8 mouse cellular contexts compared by ENCODE assay signal in genomic region chr4:116506886-116507424, GRCm38 (mm10). TPM values are rescaled to one million over a fixed set of nuclear protein-coding genes. Genes with fewer than 3 reads are reported as not detected.
A peak's percentile ranks its signal among the peaks of the same experiment; 100 is the strongest.
DNase-seq lines count a peak whose midpoint lies in the region; ATAC-seq and TF ChIP-seq lines count a peak whose summit lies in the region.

No protein-coding gene starts in this region.

- peak overlapping the region; percentile 93 for H3K27ac ChIP-seq in heart, embryonic 11.5 days (ENCODE audit: low read depth, low read length)
- H3K27ac ChIP-seq in embryonic fibroblast, embryonic 13.5 days (ENCODE audit: insufficient read depth, low read length): no peak overlapping the region
- peak overlapping the region; percentile 92 for H3K27ac ChIP-seq in intestine, embryonic 16.5 days (ENCODE audit: low read length)

- H3K9me3 ChIP-seq in heart, embryonic 11.5 days (replicated peaks; ENCODE audit: control insufficient read depth, low read length): no peaks in the 10 kb centered on the region
- H3K9me3 ChIP-seq in intestine, embryonic 16.5 days (ENCODE audit: control insufficient read depth, low read length): no peaks in the 10 kb centered on the region

- H3K4me2 ChIP-seq in heart, embryonic 11.5 days: peak overlapping the region; percentile 76
- H3K4me2 ChIP-seq in intestine, embryonic 16.5 days (ENCODE audit: low read depth, low read length): peak overlapping the region; percentile 79
- peak overlapping the region; percentile 97 for H3K4me2 ChIP-seq in myocyte (ENCODE audit: low read depth)

- 0 out of 2 replicates have a peak, but pooled peaks have one; percentile 8 for ATAC-seq in heart, embryonic 11.5 days (replicated peaks; ENCODE audit: insufficient number of reproducible peaks, low FRiP score, low TSS enrichment)
- ATAC-seq in intestine, embryonic 16.5 days: peak; percentile 27

- H3K36me3 ChIP-seq in heart, embryonic 11.5 days (ENCODE audit: control insufficient read depth, insufficient read depth, low read length): no peaks in the 10 kb centered on the region; the same call in 1 of the 2 replicates
- H3K36me3 ChIP-seq in C2C12 (ENCODE audit: control insufficient read depth, insufficient read depth) (no peaks in the 10 kb centered on the region), myocyte (ENCODE audit: control insufficient read depth, insufficient read depth) (no peaks in the 10 kb centered on the region)
- H3K36me3 ChIP-seq in intestine, embryonic 16.5 days (ENCODE audit: control insufficient read depth, insufficient read depth, low read length): no peaks in the 10 kb centered on the region

- H3ac ChIP-seq in C2C12 (ENCODE audit: control insufficient read depth, insufficient read length, low read depth): peak overlapping the region; percentile 55
- H3ac ChIP-seq in myocyte (ENCODE audit: control insufficient read depth, insufficient read length): peak overlapping the region; percentile 16

- TF ChIP-seq POLR2A in embryonic fibroblast, embryonic 13.5 days (IDR thresholded peaks at IDR 0.05; ENCODE audit: low read depth, low read length): no peak
- TF ChIP-seq POLR2A in myocyte (IDR thresholded peaks at IDR 0.05; ENCODE audit: insufficient read length, low read depth): no peak

- H3K4me3 ChIP-seq in heart, embryonic 11.5 days (ENCODE audit: low read depth, low read length): peak overlapping the region; percentile 63
- peak overlapping the region; percentile 43 for H3K4me3 ChIP-seq in C2C12 (ENCODE audit: insufficient read depth, poor library complexity, severe bottlenecking)
- H3K4me3 ChIP-seq in embryonic fibroblast, embryonic 13.5 days (ENCODE audit: insufficient read depth, low read length): peak overlapping the region; percentile 41
- H3K4me3 ChIP-seq in intestine, embryonic 16.5 days (ENCODE audit: low read length): peak overlapping the region; percentile 58
- peak overlapping the region; percentile 51 for H3K4me3 ChIP-seq in myocyte

- peaks cover 5% of the 10 kb centered on the region for H3K79me2 ChIP-seq in C2C12 (ENCODE audit: control insufficient read depth, insufficient read depth)
- H3K79me2 ChIP-seq in myocyte (ENCODE audit: control insufficient read depth, insufficient read depth): no peaks in the 10 kb centered on the region

- WGBS in heart, embryonic 11.5 days (ENCODE audit: insufficient replicate concordance): 22% methylated on average over 11 of the region's 11 CpGs
- 25% methylated on average over 11 of the region's 11 CpGs for WGBS in intestine, embryonic 16.5 days

- peaks cover 7% of the 10 kb centered on the region; the same call in 1 of the 2 replicates for H3K4me1 ChIP-seq in heart, embryonic 11.5 days (ENCODE audit: control insufficient read depth, insufficient read depth, low read length)
- no peaks in the 10 kb centered on the region for H3K4me1 ChIP-seq in embryonic fibroblast, embryonic 13.5 days (ENCODE audit: control insufficient read depth, insufficient read depth, low read length)
- peaks cover 14% of the 10 kb centered on the region for H3K4me1 ChIP-seq in intestine, embryonic 16.5 days (ENCODE audit: control insufficient read depth, insufficient read depth, low read length)

- no peak for TF ChIP-seq CTCF in C2C12 (IDR thresholded peaks at IDR 0.05; ENCODE audit: control insufficient read depth, insufficient read depth, insufficient read length)
- no peak for TF ChIP-seq CTCF in embryonic fibroblast, embryonic 13.5 days (IDR thresholded peaks at IDR 0.05; ENCODE audit: borderline replicate concordance, insufficient read depth, low read length)

- intact Hi-C loops in heart, postnatal 10 days (cut with DNase I): loop anchor here (1.0 to 5.0 kb wide), 2 partner anchors 43 to 50 kb away; partner anchors contain the start of genes Gpbp1l1, Mast2 and Tmem69

- H3K9ac ChIP-seq in heart, embryonic 11.5 days (ENCODE audit: low read depth, low read length): peak overlapping the region; percentile 85
- peak overlapping the region; percentile 84 for H3K9ac ChIP-seq in intestine, embryonic 16.5 days (ENCODE audit: low read depth, low read length)

- no peak for DNase-seq in heart, postnatal 10 days
- no peak for DNase-seq in cerebellum, adult 9-11 months
- no peak for DNase-seq in thymus, postnatal 0 days (ENCODE audit: low spot score)

- H3K79me3 ChIP-seq in C2C12 (ENCODE audit: low read depth): no peaks in the 10 kb centered on the region

- H3K27me3 ChIP-seq in heart, embryonic 11.5 days (ENCODE audit: control insufficient read depth, insufficient read depth, low read length): no peaks in the 10 kb centered on the region
- H3K27me3 ChIP-seq in C2C12 (ENCODE audit: control insufficient read depth, insufficient read depth, insufficient read length) (no peaks in the 10 kb centered on the region), myocyte (ENCODE audit: control insufficient read depth, insufficient read depth, insufficient read length) (no peaks in the 10 kb centered on the region)
- H3K27me3 ChIP-seq in intestine, embryonic 16.5 days (replicated peaks; ENCODE audit: control insufficient read depth, insufficient read depth, low read length): no peaks in the 10 kb centered on the region

TF ChIP-seq in C2C12, 6 proteins besides CTCF, POLR2A, EP300 and RAD21:
- peak; percentile 9 for TF ChIP-seq USF1 (IDR thresholded peaks at IDR 0.05; ENCODE audit: low read depth)
- no peak for TF ChIP-seq MYOD1 (IDR thresholded peaks at IDR 0.05; ENCODE audit: control insufficient read depth, insufficient read length, low read depth)

TF ChIP-seq in myocyte, 11 proteins besides CTCF, POLR2A, EP300 and RAD21:
- TF ChIP-seq MYOD1 (IDR thresholded peaks at IDR 0.05; ENCODE audit: control insufficient read depth in 1 of 3, insufficient read length in 2 of 3, low read depth in 2 of 3) (no peak), USF1 (IDR thresholded peaks at IDR 0.05; ENCODE audit: low read depth) (peak; percentile 15)
TF ChIP-seq in myocyte: peak in this region for 1.

RNA-seq across cellular contexts. Expression of gene Ipp, which starts 0.4 kb away (rescaled TPM):
- 4.6 and 7.8 TPM in 2 replicates for polyA plus RNA-seq in heart, embryonic 11.5 days (2014; fragmentation: Nextera tagmentation; extraction: Ambion mirVana)
- 10 to 100 TPM; 15.1 to 17.1 TPM for total RNA-seq in heart, postnatal 10 days (2021)
- polyA plus RNA-seq in C2C12 (2012; fragmentation: generic; extraction: Trizol): 5.0 TPM
- polyA plus RNA-seq in embryonic fibroblast, embryonic 13.5 days (2011; ENCODE audit: insufficient read length, low read depth, missing spikeins): 9.1 and 9.3 TPM in 2 replicates
- polyA plus RNA-seq in intestine, embryonic 16.5 days (2015; fragmentation: Nextera tagmentation; extraction: Ambion mirVana): 15.6 and 16.5 TPM in 2 replicates
- 5.1 TPM for polyA plus RNA-seq in myocyte (2012; fragmentation: generic; extraction: Trizol)
- polyA plus RNA-seq in thymus, postnatal 0 days (2015; fragmentation: Nextera tagmentation; extraction: Ambion mirVana): 22.5 and 23.4 TPM in 2 replicates

RNA-seq across cellular contexts. Expression of gene Mast2, which starts 43.0 kb away (rescaled TPM):
- 23.4 and 28.2 TPM in 2 replicates for polyA plus RNA-seq in heart, embryonic 11.5 days (2014; fragmentation: Nextera tagmentation; extraction: Ambion mirVana)
- total RNA-seq in heart, postnatal 10 days (2021): 10 to 100 TPM; 90.2 to 97.5 TPM
- polyA plus RNA-seq in C2C12 (2012; fragmentation: generic; extraction: Trizol) (40.5 TPM), myocyte (2012; fragmentation: generic; extraction: Trizol) (48.9 TPM)
- polyA plus RNA-seq in embryonic fibroblast, embryonic 13.5 days (2011; ENCODE audit: insufficient read length, low read depth, missing spikeins): 59.4 and 64.3 TPM in 2 replicates
- polyA plus RNA-seq in intestine, embryonic 16.5 days (2015; fragmentation: Nextera tagmentation; extraction: Ambion mirVana): 6.4 and 7.5 TPM in 2 replicates
- 5.3 and 7.0 TPM in 2 replicates for polyA plus RNA-seq in thymus, postnatal 0 days (2015; fragmentation: Nextera tagmentation; extraction: Ambion mirVana)

RNA-seq across cellular contexts. Expression of gene Tmem69, which starts 48.8 kb away (rescaled TPM):
- 26.4 and 33.3 TPM in 2 replicates for polyA plus RNA-seq in heart, embryonic 11.5 days (2014; fragmentation: Nextera tagmentation; extraction: Ambion mirVana)
- 10 to 100 TPM; 19.4 to 19.8 TPM for total RNA-seq in heart, postnatal 10 days (2021)
- polyA plus RNA-seq in C2C12 (2012; fragmentation: generic; extraction: Trizol) (11.8 TPM), myocyte (2012; fragmentation: generic; extraction: Trizol) (17.0 TPM)
- 19.8 and 30.4 TPM in 2 replicates for polyA plus RNA-seq in embryonic fibroblast, embryonic 13.5 days (2011; ENCODE audit: insufficient read length, low read depth, missing spikeins)
- 27.4 and 27.5 TPM in 2 replicates for polyA plus RNA-seq in intestine, embryonic 16.5 days (2015; fragmentation: Nextera tagmentation; extraction: Ambion mirVana)
- 26.9 and 31.4 TPM in 2 replicates for polyA plus RNA-seq in thymus, postnatal 0 days (2015; fragmentation: Nextera tagmentation; extraction: Ambion mirVana)

RNA-seq across cellular contexts. Expression of gene Gpbp1l1, which starts 50.5 kb away (rescaled TPM):
- 37.3 and 38.8 TPM in 2 replicates for polyA plus RNA-seq in heart, embryonic 11.5 days (2014; fragmentation: Nextera tagmentation; extraction: Ambion mirVana)
- total RNA-seq in heart, postnatal 10 days (2021): 10 to 100 TPM; 67.7 to 72.3 TPM
- 13.0 TPM for polyA plus RNA-seq in C2C12 (2012; fragmentation: generic; extraction: Trizol)
- 34.3 and 38.1 TPM in 2 replicates for polyA plus RNA-seq in embryonic fibroblast, embryonic 13.5 days (2011; ENCODE audit: insufficient read length, low read depth, missing spikeins)
- 29.7 and 31.3 TPM in 2 replicates for polyA plus RNA-seq in intestine, embryonic 16.5 days (2015; fragmentation: Nextera tagmentation; extraction: Ambion mirVana)
- 18.1 TPM for polyA plus RNA-seq in myocyte (2012; fragmentation: generic; extraction: Trizol)
- polyA plus RNA-seq in thymus, postnatal 0 days (2015; fragmentation: Nextera tagmentation; extraction: Ambion mirVana): 53.2 and 54.5 TPM in 2 replicates
